Mouse (Mus musculus) thymus, postnatal 14 days (tissue): ENCODE data around the gene Cacng8.

ENCODE experiments used
- DNase-seq: peaks from one replicate; pipeline ENCODE4 v3.0.0; 2021

Cacng8 gene

DNA sequence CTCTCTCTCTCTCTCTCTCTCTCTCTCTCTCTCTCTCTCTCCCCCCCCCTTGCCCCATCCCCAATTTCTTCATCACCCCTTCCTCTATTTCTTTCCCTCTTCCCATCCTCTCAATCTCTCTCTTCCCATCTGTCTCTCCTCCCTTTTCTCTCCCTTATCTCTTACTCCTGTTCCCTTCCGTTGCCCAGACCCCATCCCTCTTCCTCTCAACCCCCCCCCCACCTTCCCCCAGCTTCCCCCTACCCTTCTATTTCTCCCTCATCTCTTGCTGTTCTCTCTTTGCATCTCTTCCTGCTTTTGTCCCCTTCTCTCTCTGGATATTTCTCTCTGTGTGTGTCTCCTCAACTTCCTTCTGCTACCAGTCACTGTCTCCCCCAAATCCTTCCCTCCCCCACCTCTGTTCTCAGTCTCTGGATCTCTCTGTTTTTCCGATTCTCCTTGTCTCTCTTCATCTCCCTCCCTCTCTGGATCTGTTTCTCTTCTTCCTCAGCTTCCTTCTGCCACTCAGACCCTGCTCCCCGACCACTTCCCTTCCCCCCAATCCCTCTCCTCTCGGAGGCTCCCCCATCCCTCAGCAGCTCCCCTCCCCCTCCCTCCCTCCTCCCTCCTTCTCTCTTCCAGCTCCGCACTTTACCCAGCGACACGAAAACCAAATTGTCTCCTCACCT lies at the start of gene Cacng8:
TSS of gene Cacng8 (plus strand) at position 271 of the 668 bp plus-strand sequence.
- no peak for DNase-seq

- no peak for DNase-seq
Measured at GRCm38 (mm10) chr7:3343861-3344260, 46.6 kb upstream of the Cacng8 start.

- no peak for DNase-seq
Measured at GRCm38 (mm10) chr7:3345301-3345700, 45.2 kb upstream of the Cacng8 start.

GRCm38 (mm10) chr7:3347366-3348287 lies 42.9 kb upstream of the Cacng8 start:
- no peak for DNase-seq

GRCm38 (mm10) chr7:3348326-3348725 lies 42.2 kb upstream of the Cacng8 start:
- no peak for DNase-seq

DNA sequence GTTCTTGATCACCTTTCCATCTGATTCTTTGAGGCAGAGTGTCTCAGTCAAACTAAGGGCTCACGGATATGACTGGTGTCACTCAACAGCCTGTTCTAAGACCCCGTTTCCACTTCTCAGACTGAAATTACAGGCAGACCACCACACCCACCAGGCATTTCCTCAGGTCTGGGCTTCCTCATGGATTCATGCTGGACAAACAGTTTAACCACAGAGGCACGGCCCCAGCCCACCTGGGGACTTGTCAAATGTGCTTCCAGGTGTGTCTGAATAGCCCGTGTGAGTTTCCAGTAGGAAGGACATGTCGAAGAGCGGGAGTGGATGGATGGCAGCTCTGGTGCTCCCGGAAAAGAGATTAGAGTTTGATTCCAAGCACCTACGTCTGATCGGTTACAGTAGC lies 40.7 kb upstream of the Cacng8 start:
- no peak for DNase-seq

DNA sequence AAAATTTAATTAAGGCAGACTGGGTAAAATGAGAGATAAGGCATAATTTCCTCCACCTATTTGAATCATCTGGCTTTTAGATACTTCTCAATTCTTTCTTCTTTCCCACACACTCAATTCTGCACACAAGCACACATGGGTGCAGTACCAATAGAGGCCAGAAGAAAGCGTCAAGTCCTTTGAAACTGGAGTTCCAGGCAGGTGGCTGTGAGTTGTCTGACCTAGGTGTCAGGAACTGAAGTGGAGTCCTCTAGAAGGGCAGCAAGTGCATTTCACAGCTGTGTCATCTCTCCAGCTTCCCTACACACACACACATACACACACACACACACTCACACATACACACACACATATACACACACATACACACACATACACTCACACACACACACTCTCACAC lies 38.9 kb upstream of the Cacng8 start:
- DNase-seq, result no peak

- no peak for DNase-seq
Measured at GRCm38 (mm10) chr7:3354850-3355249, 35.6 kb upstream of the Cacng8 start.

DNA sequence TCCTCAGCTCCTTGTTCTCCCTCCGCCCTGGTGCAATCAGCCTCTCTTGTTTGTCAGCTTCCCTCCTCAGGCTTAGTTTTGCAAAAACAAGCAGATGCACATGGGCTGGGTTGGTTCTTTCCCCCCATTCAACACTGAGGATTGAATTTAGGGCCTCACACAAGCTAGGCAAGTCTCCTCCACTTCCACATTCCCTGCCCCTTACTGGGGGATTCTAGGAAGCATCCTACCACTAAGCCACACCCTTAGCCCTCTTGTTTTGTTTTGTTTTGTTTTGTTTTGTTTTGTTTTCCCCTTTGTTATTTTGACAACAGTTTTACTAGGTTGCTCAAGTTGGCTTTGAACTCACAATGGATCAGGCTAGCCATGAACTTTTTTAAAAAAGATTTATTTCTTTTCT lies 29.8 kb upstream of the Cacng8 start:
- DNase-seq, result no peak

GRCm38 (mm10) chr7:3365547-3366279 lies 24.8 kb upstream of the Cacng8 start:
- no peak for DNase-seq

DNA sequence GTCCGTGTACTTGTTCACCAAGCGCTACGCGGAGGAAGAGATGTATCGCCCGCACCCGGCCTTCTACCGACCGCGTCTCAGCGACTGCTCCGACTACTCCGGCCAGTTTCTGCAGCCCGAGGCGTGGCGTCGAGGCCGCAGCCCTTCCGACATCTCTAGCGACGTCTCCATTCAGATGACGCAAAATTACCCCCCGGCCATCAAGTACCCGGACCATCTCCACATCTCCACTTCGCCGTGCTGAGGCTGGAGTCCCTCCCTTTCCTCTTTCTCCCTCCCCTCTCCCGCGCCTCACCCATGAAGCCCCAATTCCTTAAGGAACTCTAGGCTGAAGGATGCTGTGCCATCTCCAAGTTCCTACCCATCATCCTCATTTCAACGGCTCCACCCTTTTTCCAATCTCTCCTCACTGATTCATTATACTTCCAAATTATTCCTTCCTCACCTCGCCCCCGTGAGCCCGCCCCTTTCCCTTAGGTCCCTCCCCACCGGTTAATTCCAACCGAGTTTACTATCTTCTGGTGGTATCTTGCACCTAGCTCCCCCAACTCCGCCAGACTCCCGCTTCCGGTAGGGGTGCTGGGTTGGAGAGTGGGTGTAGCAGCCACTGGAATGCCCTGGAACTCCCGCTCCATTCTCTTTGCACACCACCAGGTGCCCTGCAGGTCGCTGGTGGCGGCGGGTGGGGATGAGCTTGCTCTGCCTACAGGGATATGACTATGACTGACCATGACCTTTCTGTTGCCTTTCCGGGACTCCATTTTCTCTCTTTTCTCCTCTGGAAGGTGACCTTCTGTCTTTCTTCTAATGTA lies 23.6 kb upstream of the Cacng8 start:
- no peak for DNase-seq

GRCm38 (mm10) chr7:3367569-3367968 lies 22.9 kb upstream of the Cacng8 start:
- no peak for DNase-seq

DNA sequence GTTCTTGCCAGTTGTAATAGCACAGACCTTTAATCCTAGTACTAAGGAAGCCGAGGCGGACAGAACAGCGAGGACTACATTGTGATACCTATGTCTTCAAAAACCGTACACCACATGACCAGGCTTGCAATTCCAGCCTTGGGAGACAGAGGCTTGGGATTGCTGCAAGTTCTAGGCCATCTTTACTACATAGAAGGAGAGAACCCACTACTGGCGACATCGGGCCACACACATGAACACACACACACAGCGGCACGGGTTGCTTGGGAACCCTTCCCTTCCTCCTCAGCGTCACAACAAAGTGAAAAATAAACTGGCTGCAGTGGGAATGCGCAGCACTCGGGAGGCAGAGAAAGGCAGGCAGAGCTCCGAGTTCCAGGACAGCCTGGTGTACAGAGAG lies 22.2 kb upstream of the Cacng8 start:
- DNase-seq, result no peak

GRCm38 (mm10) chr7:3369189-3369588 lies 21.3 kb upstream of the Cacng8 start:
- no peak for DNase-seq

- DNase-seq, result no peak
Measured at GRCm38 (mm10) chr7:3370407-3370806, 20.1 kb upstream of the Cacng8 start.

- no peak for DNase-seq
Measured at GRCm38 (mm10) chr7:3372376-3372775, 18.1 kb upstream of the Cacng8 start.

GRCm38 (mm10) chr7:3373754-3374153 lies 16.7 kb upstream of the Cacng8 start:
- DNase-seq, result no peak

GRCm38 (mm10) chr7:3376831-3377230 lies 13.7 kb upstream of the Cacng8 start:
- DNase-seq, result peak; percentile 34

DNA sequence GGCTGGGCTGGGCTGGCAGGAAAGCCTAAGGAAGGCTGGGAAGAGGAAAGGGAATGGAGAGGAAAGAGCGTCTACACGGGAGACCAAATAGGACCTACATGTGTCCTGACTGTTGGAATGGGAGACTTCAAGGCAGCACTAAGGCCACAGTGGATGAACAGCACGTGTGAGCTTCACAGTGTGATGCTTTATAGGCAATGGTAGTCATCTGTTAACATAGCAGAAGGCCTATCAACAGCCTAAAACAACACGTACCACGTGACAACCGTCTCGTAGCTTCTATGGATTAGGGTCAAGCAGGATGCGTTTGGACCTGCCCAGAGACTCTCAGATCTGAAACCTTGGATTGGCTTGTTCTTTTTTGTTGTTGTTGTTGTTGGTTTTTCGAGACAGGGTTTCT lies 8.4 kb upstream of the Cacng8 start:
- no peak for DNase-seq

GRCm38 (mm10) chr7:3384807-3385319 lies 5.6 kb upstream of the Cacng8 start:
- no peak for DNase-seq

DNA sequence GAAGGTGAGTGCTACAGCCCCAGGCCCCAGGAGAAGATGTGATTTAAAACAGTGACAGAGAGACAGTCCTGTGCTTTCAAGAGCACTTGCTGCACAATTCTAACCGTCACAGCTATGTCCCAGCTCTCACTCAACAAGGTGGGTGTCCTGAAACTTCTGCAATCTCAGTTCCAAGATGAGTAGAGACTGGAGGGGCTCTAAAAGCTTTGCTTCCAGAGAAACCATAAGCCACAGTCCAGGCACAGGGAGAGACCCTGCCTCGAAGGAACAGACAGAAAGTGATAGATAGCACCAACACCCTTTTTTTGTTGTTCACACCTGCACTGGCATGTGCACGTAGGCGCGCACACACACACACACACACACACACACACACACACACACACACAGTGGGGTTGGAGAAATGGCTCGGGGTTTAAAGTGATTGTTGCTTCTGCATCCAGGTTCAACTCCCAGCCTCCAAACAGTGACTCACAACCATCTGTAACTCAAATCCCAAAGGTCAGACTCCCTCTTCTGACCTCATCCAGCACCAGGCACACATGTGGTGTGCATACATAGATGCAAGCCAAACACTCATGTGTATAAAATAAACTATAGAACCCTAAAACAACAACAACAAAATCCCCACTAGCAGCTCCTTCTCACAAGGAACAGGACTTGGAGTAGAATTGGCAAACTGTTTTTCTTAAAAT lies 4.3 kb upstream of the Cacng8 start:
- no peak for DNase-seq

DNA sequence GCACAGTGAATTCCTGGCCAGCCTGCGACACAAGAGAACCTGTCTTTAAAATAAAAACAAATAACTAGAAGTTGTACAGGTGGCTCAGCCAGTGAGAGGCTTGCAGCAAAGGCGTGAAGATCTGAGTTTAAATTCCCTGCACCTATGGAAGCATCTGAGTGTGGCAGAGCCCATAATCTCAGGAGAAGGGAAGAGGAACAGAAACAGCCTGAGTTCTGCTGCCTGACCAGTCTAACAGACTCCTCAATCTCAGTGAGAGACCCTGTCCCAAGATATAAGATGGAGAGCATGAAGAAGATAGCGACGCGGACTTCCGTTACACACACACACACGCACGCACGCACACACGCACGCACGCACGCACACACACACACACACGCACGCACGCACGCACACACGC lies 2.7 kb upstream of the Cacng8 start:
- DNase-seq, result no peak
